Mouse (Mus musculus): ENCODE data around the gene Kiss1.
A peak's percentile ranks its signal among the peaks of the same experiment; 100 is the strongest.

Gene Kiss1

GRCm38 (mm10) chr1:133321267-133321925 lies at the start of gene Kiss1:
Gene Kiss1, plus strand, starts transcription at chr1:133321875.
- DNase-seq (ENCODE audit: low read depth) = no peak

DNA sequence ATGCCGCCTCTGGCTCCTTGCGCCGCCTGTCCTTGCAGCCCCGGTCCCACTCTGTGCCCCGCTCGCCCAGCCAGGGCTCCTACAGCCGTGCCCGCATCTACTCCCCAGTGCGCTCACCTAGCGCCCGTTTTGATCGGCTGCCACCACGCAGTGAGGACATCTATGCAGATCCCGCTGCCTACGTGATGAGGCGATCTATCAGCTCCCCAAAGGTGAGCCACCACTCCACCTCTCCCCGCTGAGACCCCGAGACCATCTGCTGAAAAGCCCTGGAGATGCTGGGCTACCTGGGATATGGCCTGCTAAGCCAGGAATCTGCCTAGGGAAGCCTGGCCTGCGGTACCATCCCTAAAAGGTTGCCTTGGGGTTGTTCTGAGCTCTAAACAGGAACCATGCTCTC lies 47.5 kb upstream of the Kiss1 start:
- no peak for DNase-seq (ENCODE audit: low read depth)

DNA sequence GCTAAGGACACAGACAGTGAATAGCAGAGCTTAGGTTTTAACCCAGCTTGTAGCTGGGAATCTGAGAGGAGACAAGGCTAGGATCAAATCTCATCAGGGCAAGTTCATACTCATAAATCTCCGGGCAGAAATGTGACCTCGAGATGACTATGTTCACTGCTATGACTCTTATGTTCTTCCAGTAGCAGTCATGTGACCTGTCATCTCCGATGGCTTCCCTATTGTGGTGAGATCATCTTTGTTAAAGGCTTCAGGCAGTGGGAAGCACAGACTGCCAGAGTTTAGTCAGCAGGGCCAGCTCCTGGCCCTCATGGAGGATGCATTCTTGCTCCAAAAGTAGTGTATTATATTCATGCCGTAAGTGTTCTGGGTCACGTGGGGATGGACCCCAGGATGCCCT lies 44.7 kb upstream of the Kiss1 start:
- no peak for DNase-seq (ENCODE audit: low read depth)

DNA sequence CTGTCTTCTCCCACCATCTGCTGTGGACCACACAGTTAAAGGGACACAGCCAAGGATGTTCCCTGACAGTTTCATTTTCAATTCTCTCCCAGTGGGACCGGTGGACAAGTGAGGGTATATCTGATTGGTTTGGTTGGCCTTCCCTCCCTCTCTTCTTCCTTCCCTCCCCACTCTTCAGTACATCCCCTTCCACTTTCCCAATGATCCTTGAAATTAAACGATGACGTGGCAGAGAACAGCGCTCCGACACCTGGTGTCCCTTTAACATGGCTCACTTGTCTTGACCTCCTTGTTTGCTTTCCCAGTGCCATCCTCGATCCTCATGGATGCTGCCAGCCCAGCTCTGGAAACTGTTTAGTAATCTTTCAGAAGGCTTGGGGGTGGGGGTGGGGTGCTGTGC lies 43.1 kb upstream of the Kiss1 start:
- DNase-seq (ENCODE audit: low read depth) = no peak

GRCm38 (mm10) chr1:133278946-133279631 lies 42.6 kb upstream of the Kiss1 start:
- no peak for DNase-seq (ENCODE audit: low read depth)

GRCm38 (mm10) chr1:133279632-133280093 lies 42.0 kb upstream of the Kiss1 start:
- no peak for DNase-seq (ENCODE audit: low read depth)

- DNase-seq (ENCODE audit: low read depth) = no peak
Measured at GRCm38 (mm10) chr1:133280537-133280936, 41.1 kb upstream of the Kiss1 start.

- no peak for DNase-seq (ENCODE audit: low read depth)
Measured at GRCm38 (mm10) chr1:133285907-133286306, 35.8 kb upstream of the Kiss1 start.

GRCm38 (mm10) chr1:133287051-133287450 lies 34.6 kb upstream of the Kiss1 start:
- DNase-seq (ENCODE audit: low read depth) = no peak

GRCm38 (mm10) chr1:133287880-133288279 lies 33.8 kb upstream of the Kiss1 start:
- no peak for DNase-seq (ENCODE audit: low read depth)

DNA sequence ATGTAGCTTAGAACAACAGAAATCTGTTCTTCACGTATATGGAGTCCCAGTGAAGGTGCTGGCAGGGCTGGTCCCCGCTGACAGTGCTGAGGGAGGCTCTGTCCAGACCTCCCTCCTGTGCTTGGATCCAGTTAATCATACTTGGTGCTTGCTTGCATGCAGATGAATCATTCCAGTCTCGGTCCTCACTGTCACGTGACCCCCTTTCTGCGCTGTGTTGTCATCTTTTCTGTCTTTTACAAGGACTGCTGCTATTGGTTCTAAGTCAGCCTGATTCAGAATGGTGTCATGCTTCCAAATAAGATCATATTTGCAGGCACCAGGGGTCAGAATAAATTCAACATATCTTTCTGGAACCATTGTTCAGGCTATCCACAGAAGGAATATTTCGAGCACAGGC lies 29.8 kb upstream of the Kiss1 start:
- DNase-seq (ENCODE audit: low read depth) = no peak

GRCm38 (mm10) chr1:133292608-133293007 lies 29.1 kb upstream of the Kiss1 start:
- no peak for DNase-seq (ENCODE audit: low read depth)

- no peak for DNase-seq (ENCODE audit: low read depth)
Measured at GRCm38 (mm10) chr1:133296376-133296775, 25.3 kb upstream of the Kiss1 start.

- DNase-seq (ENCODE audit: low read depth) = no peak
Measured at GRCm38 (mm10) chr1:133298816-133299215, 22.9 kb upstream of the Kiss1 start.

- no peak for DNase-seq (ENCODE audit: low read depth)
Measured at GRCm38 (mm10) chr1:133302540-133302939, 19.1 kb upstream of the Kiss1 start.

DNA sequence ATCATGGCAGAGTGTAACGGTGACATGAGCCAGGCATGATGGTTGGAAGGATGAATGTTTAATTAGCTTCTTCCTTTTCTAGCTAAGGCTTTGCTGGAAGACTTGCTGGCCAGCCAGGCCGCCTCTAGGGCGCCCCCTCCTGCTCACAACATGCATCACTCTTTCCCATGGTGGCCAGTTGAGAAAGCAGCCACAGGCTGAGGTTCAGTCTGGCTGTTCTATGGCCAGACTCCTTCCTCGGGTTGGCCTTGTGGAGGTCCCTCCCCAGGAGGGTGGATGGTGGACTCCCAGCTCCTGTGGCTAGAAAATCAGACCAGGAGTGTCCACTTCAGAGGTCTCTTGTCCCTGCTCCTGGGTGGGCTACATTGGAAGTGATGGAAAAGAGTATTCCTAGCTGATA lies 14.8 kb upstream of the Kiss1 start:
- DNase-seq (ENCODE audit: low read depth) = peak; percentile 70

DNA sequence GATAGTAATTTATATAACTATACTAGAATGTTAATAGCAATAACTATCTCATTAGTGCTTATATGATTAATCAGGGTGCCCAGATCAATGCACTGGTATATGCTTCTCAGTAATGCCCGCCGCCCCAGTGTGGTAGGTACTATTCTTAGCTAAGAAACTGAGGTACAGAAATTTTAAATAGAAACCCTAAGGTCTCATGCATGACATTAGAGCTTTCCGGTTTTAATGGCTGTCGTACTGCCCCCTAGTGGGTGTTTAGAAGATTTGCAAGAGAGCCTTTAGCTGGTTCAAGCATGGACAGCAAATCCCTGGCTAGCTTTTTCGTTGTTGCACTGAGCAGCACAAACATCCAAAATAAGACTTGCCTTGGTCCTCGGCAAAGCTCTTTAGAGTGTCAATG lies 14.4 kb upstream of the Kiss1 start:
- peak; percentile 75 for DNase-seq (ENCODE audit: low read depth)

- DNase-seq (ENCODE audit: low read depth) = no peak
Measured at GRCm38 (mm10) chr1:133309652-133310267, 11.9 kb upstream of the Kiss1 start, which contains the start of gene Golt1a. Gene Golt1a, plus strand, starts transcription at chr1:133309800.

DNA sequence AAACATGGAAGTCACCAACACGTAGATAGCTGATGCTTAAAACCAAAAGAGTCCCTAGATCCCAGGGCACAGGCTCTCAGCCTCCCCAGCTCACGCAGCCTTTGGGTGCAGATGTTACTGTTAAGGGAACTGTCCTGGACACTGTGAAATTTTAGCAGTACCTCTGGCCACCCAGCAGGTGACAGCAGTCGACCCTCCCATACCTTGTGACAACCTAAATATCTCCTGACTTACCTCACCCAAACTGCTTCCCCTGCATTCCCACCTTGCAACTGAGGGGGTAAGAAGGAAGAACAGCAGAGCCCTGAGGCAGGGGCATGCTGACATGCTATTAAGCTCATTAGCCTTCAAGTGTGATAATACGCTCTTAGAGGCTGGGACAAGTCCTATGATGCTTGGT lies 10.4 kb upstream of the Kiss1 start:
- DNase-seq (ENCODE audit: low read depth) = no peak

DNA sequence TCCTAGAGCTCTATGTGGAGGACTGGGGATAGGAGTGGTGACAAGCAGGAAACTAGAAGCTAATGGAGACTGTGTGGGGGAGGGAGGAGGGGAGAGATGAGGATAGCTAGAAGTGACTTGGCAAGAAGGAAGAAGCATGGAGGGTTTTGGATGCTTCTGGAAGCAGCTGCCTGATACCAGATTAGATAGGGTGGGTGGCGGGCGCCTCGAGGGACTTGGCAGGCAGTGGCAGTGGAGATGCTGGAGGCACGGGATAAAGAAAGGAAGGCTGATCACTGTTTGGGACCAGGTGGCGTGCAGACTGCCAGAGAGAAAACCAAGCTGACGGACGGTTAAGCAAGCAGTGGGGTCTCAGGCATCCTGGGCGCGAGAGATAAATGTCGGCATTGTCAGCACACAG lies 9.7 kb upstream of the Kiss1 start:
- DNase-seq (ENCODE audit: low read depth) = no peak

DNA sequence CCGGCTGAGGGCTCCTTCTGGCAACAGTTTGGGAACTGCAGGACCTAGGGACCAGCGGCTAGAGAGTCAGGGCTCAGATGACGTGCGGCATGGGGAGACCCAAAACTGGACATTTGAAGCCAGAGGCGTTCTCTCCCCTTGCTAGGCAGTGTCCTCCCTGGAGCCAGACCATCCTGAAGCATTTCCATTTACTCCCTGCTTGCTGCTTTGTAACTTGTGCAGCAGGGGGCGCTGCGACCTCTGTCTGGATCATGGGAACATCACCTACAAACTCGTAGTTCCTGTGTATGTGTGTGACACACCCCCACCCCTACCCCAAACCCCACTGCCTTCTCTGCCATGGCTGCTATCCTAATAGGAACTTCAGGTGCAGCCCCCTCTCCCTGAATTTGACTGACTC lies 7.3 kb upstream of the Kiss1 start:
- peak; percentile 52 for DNase-seq (ENCODE audit: low read depth)

- no peak for DNase-seq (ENCODE audit: low read depth)
Measured at GRCm38 (mm10) chr1:133315775-133316174, 5.9 kb upstream of the Kiss1 start.

GRCm38 (mm10) chr1:133316577-133316976 lies 5.1 kb upstream of the Kiss1 start:
- no peak for DNase-seq (ENCODE audit: low read depth)
